ENCODE assay signal across 10 mouse cellular contexts in genomic region chr15:27625014-27625889, GRCm38 (mm10). TPM values are rescaled to one million over a fixed set of nuclear protein-coding genes. Genes with fewer than 3 reads are reported as not detected.
A peak's percentile ranks its signal among the peaks of the same experiment; 100 is the strongest.
DNase-seq lines count a peak whose midpoint lies in the region; ATAC-seq lines count a peak whose summit lies in the region.
"Had no signal": no experiment of that assay in that cellular context is flagged by ENCODE, and none has a peak within 500 bp of the region (broad histone marks: within the 10 kb centered on the region; RNA-seq: fewer than 3 reads in every experiment).

No protein-coding gene starts in this region.

- WGBS in midbrain, embryonic 11.5 days, result 91% methylated on average over 13 of the region's 13 CpGs
- WGBS in midbrain, embryonic 15.5 days, result 90% methylated on average over 13 of the region's 13 CpGs
- WGBS in liver, embryonic 11.5 days, result 58% methylated on average over 13 of the region's 13 CpGs
- WGBS in forebrain, embryonic 10.5 days, result 92% methylated on average over 13 of the region's 13 CpGs

- no peak overlapping the region for H3K4me3 ChIP-seq in midbrain, embryonic 11.5 days (ENCODE audit: low read depth, low read length)
- no peak overlapping the region for H3K4me3 ChIP-seq in midbrain, embryonic 15.5 days
- no peak overlapping the region for H3K4me3 ChIP-seq in liver, embryonic 11.5 days (ENCODE audit: low read depth, low read length)
- H3K4me3 ChIP-seq in forebrain, embryonic 10.5 days, result no peak overlapping the region
- H3K4me3 ChIP-seq: erythroblast, embryonic 14.5 days had no signal

- H3K9me3 ChIP-seq in midbrain, embryonic 11.5 days (ENCODE audit: control insufficient read depth, low read length), result no peaks in the 10 kb centered on the region
- no peaks in the 10 kb centered on the region for H3K9me3 ChIP-seq in midbrain, embryonic 15.5 days
- no peaks in the 10 kb centered on the region for H3K9me3 ChIP-seq in liver, embryonic 11.5 days (ENCODE audit: control insufficient read depth, low read length)
- no peaks in the 10 kb centered on the region for H3K9me3 ChIP-seq in forebrain, embryonic 10.5 days

- peak; percentile 47 for ATAC-seq in cerebellum, adult (ENCODE audit: insufficient number of reproducible peaks, low FRiP score, low TSS enrichment)
- ATAC-seq in midbrain, embryonic 11.5 days (ENCODE audit: low FRiP score), result no peak
- ATAC-seq in midbrain, embryonic 15.5 days (replicated peaks), result no peak
- no peak for ATAC-seq in liver, embryonic 11.5 days (replicated peaks; ENCODE audit: low FRiP score)

- DNase-seq in cerebellum, postnatal 10 days, result no peak
- DNase-seq in midbrain, embryonic 11.5 days (ENCODE audit: low spot score, missing footprints), result peak; percentile 51
- no peak for DNase-seq in liver, embryonic 11.5 days (ENCODE audit: low spot score)
- peak; percentile 27 to 50 for DNase-seq in spleen, postnatal 10 days (ENCODE audit: low spot score in 2 of 2)
- no peak for DNase-seq in forebrain, embryonic 10.5 days (ENCODE audit: extremely low spot score, low spot score)
- DNase-seq in Muller cell, postnatal 12 days (ENCODE audit: inconsistent ontology term), result no peak
- DNase-seq: lung, embryonic 14.5 days had no signal

- H3K4me2 ChIP-seq in midbrain, embryonic 11.5 days, result no peak overlapping the region
- H3K4me2 ChIP-seq in midbrain, embryonic 15.5 days, result no peak overlapping the region
- H3K4me2 ChIP-seq in liver, embryonic 11.5 days, result peak overlapping the region; percentile 7; the same call in 1 of the 2 replicates
- H3K4me2 ChIP-seq: lung, embryonic 14.5 days had no signal

- no peaks in the 10 kb centered on the region for H3K27me3 ChIP-seq in midbrain, embryonic 11.5 days (ENCODE audit: control insufficient read depth, insufficient read depth, low read length)
- no peaks in the 10 kb centered on the region for H3K27me3 ChIP-seq in midbrain, embryonic 15.5 days (replicated peaks)
- H3K27me3 ChIP-seq in liver, embryonic 11.5 days (replicated peaks; ENCODE audit: control insufficient read depth, insufficient read depth, low read length), result no peaks in the 10 kb centered on the region
- no peaks in the 10 kb centered on the region for H3K27me3 ChIP-seq in forebrain, embryonic 10.5 days (ENCODE audit: poor library complexity, severe bottlenecking)

- no peak overlapping the region for H3K27ac ChIP-seq in midbrain, embryonic 11.5 days (ENCODE audit: low read depth, low read length)
- no peak overlapping the region for H3K27ac ChIP-seq in midbrain, embryonic 15.5 days
- H3K27ac ChIP-seq in liver, embryonic 11.5 days (ENCODE audit: low read depth, low read length), result no peak overlapping the region
- no peak overlapping the region for H3K27ac ChIP-seq in forebrain, embryonic 10.5 days

- peaks cover 9% of the 10 kb centered on the region for H3K4me1 ChIP-seq in midbrain, embryonic 11.5 days (ENCODE audit: control insufficient read depth, insufficient read depth, low read length)
- peaks cover 18% of the 10 kb centered on the region for H3K4me1 ChIP-seq in midbrain, embryonic 15.5 days
- peaks cover 40% of the 10 kb centered on the region for H3K4me1 ChIP-seq in liver, embryonic 11.5 days (replicated peaks; ENCODE audit: control insufficient read depth, insufficient read depth, low read length)
- H3K4me1 ChIP-seq in forebrain, embryonic 10.5 days, result peaks cover 23% of the 10 kb centered on the region

- H3K9ac ChIP-seq in midbrain, embryonic 11.5 days (ENCODE audit: low read length), result no peak overlapping the region
- H3K9ac ChIP-seq in midbrain, embryonic 15.5 days, result no peak overlapping the region
- no peak overlapping the region for H3K9ac ChIP-seq in liver, embryonic 11.5 days (ENCODE audit: low read depth, low read length)
- H3K9ac ChIP-seq: lung, embryonic 14.5 days had no signal

- H3K36me3 ChIP-seq in midbrain, embryonic 11.5 days (ENCODE audit: control insufficient read depth, insufficient read depth, low read length), result no peaks in the 10 kb centered on the region
- H3K36me3 ChIP-seq in midbrain, embryonic 15.5 days (replicated peaks), result peaks cover 5% of the 10 kb centered on the region; the same call in 1 of the 2 replicates
- H3K36me3 ChIP-seq in liver, embryonic 11.5 days (ENCODE audit: control insufficient read depth, insufficient read depth, low read length), result peaks cover 9% of the 10 kb centered on the region; the same call in 1 of the 2 replicates
- H3K36me3 ChIP-seq in forebrain, embryonic 10.5 days (replicated peaks), result peaks cover 70% of the 10 kb centered on the region

RNA-seq across cellular contexts. Expression of gene Otulin, which starts 5.2 kb away (rescaled TPM):
- 33.3 and 34.0 TPM in 2 replicates for polyA plus RNA-seq in midbrain, embryonic 11.5 days (2014; fragmentation: Nextera tagmentation; extraction: Ambion mirVana)
- 22.3 and 24.2 TPM in 2 replicates for polyA plus RNA-seq in midbrain, embryonic 15.5 days (2015; fragmentation: Nextera tagmentation; extraction: Ambion mirVana)
- polyA plus RNA-seq in liver, embryonic 11.5 days (2014; fragmentation: Nextera tagmentation; extraction: Ambion mirVana), result 45.9 and 47.5 TPM in 2 replicates
- polyA plus RNA-seq in forebrain, embryonic 10.5 days (2016; fragmentation: Nextera tagmentation; extraction: Ambion mirVana), result 33.5 and 33.6 TPM in 2 replicates

RNA-seq across cellular contexts. Expression of gene Otulinl, which starts 56.1 kb away (rescaled TPM):
- 6.1 and 7.5 TPM in 2 replicates for polyA plus RNA-seq in midbrain, embryonic 11.5 days (2014; fragmentation: Nextera tagmentation; extraction: Ambion mirVana)
- 9.7 and 13.3 TPM in 2 replicates for polyA plus RNA-seq in midbrain, embryonic 15.5 days (2015; fragmentation: Nextera tagmentation; extraction: Ambion mirVana)
- 13.4 and 14.7 TPM in 2 replicates for polyA plus RNA-seq in liver, embryonic 11.5 days (2014; fragmentation: Nextera tagmentation; extraction: Ambion mirVana)
- polyA plus RNA-seq in forebrain, embryonic 10.5 days (2016; fragmentation: Nextera tagmentation; extraction: Ambion mirVana), result 7.7 and 8.0 TPM in 2 replicates

Comparison
In these comparisons a context has a peak if more than half of its experiments do, and no peak if none do; other contexts are left out.
1. DNase-seq: peak in midbrain, embryonic 11.5 days (single experiment) and spleen, postnatal 10 days (2 of 2); none in cerebellum, postnatal 10 days (0 of 2), liver, embryonic 11.5 days (single experiment), forebrain, embryonic 10.5 days (single experiment) and Muller cell, postnatal 12 days (single experiment).